In genomic region chr9:35282006-35282850, GRCm38 (mm10) we compare ENCODE assay signal across 8 mouse cellular contexts. TPM values are rescaled to one million over a fixed set of nuclear protein-coding genes. Genes with fewer than 3 reads are reported as not detected.
A peak's percentile ranks its signal among the peaks of the same experiment; 100 is the strongest.
DNase-seq lines count a peak whose midpoint lies in the region; ATAC-seq lines count a peak whose summit lies in the region.

No protein-coding gene starts in this region.

- intact Hi-C loops in left cerebral cortex, postnatal 14 days (cut with DNase I) = loop anchor here (1.0 to 5.0 kb wide), 5 partner anchors 50 to 259 kb away; partner anchors contain the start of gene Cdon

- H3K9me3 ChIP-seq in midbrain, embryonic 14.5 days (ENCODE audit: control insufficient read depth, low read length) = no peaks in the 10 kb centered on the region

- no peaks in the 10 kb centered on the region for H3K27me3 ChIP-seq in midbrain, embryonic 14.5 days (ENCODE audit: control insufficient read depth, insufficient read depth, low read length)

- H3K4me3 ChIP-seq in midbrain, embryonic 14.5 days (replicated peaks; ENCODE audit: low read depth, low read length) = no peak overlapping the region

- H3K9ac ChIP-seq in midbrain, embryonic 14.5 days (replicated peaks; ENCODE audit: low read length) = no peak overlapping the region

- peak; percentile 51 for DNase-seq in urinary bladder, postnatal 14 days (ENCODE audit: low spot score)
- no peak for DNase-seq in urinary bladder, postnatal 4 days (ENCODE audit: low spot score in 2 of 2)
- DNase-seq in adrenal gland, postnatal 36 days = peak; percentile 29 to 48
- DNase-seq in left cerebral cortex, postnatal 14 days (ENCODE audit: low spot score in 2 of 2) = peak; percentile 62 to 81
- peak; percentile 85 for DNase-seq in midbrain, embryonic 14.5 days
- peak; percentile 67 for DNase-seq in thymus, postnatal 0 days (ENCODE audit: low spot score)

- no peak overlapping the region for H3K27ac ChIP-seq in midbrain, embryonic 14.5 days (replicated peaks; ENCODE audit: low read depth, low read length)

- peak; percentile 52; the same call in 1 of the 2 replicates for ATAC-seq in erythroid progenitor cell, adult 5-6 weeks (replicated peaks; ENCODE audit: low FRiP score, poor library complexity, severe bottlenecking)
- peak; percentile 70 to 78 for ATAC-seq in hematopoietic stem cell, adult 5-6 weeks (replicated peaks in 1 of 2; ENCODE audit: insufficient read depth in 1 of 2, low FRiP score in 2 of 2, low TSS enrichment in 1 of 2, low read depth in 1 of 2, poor library complexity in 2 of 2, severe bottlenecking in 2 of 2)
- ATAC-seq in midbrain, embryonic 14.5 days (ENCODE audit: low FRiP score, low TSS enrichment) = no peak; the same call in 1 of the 2 replicates

- no peak overlapping the region for H3K4me2 ChIP-seq in midbrain, embryonic 14.5 days (ENCODE audit: low read length)

- peaks cover 9% of the 10 kb centered on the region for H3K36me3 ChIP-seq in midbrain, embryonic 14.5 days (ENCODE audit: control insufficient read depth, insufficient read depth, low read length)

- no peaks in the 10 kb centered on the region for H3K4me1 ChIP-seq in midbrain, embryonic 14.5 days (ENCODE audit: control insufficient read depth, insufficient read depth, low read length)

- 19% methylated on average over 5 of the region's 5 CpGs for WGBS in midbrain, embryonic 14.5 days

RNA-seq across cellular contexts. Expression of gene Rpusd4, which starts 14.6 kb away (rescaled TPM):
- 10 to 100 TPM; 17.7 to 19.0 TPM for total RNA-seq in adrenal gland, postnatal 36 days (2021)
- total RNA-seq in erythroid progenitor cell, adult 5-6 weeks (2015; ENCODE audit: low replicate concordance) = 1.1 and 5.4 TPM in 2 replicates
- 0.45 and 1.2 TPM in 2 replicates for total RNA-seq in erythroid progenitor cell, adult 5-6 weeks (2017; ENCODE audit: low replicate concordance)
- 16.8 and 23.5 TPM in 2 replicates for total RNA-seq in hematopoietic stem cell, adult 5-6 weeks (2017)
- total RNA-seq in left cerebral cortex, postnatal 14 days (2021) = 1 to 10 TPM; 7.2 to 7.3 TPM
- polyA plus RNA-seq in midbrain, embryonic 14.5 days (2014; fragmentation: Nextera tagmentation; extraction: Ambion mirVana) = 18.1 and 19.4 TPM in 2 replicates
- 34.7 and 39.2 TPM in 2 replicates for polyA plus RNA-seq in thymus, postnatal 0 days (2015; fragmentation: Nextera tagmentation; extraction: Ambion mirVana)

RNA-seq across cellular contexts. Expression of gene Fam118b, which starts 14.6 kb away (rescaled TPM):
- 10 to 100 TPM; 11.4 to 14.0 TPM for total RNA-seq in adrenal gland, postnatal 36 days (2021)
- total RNA-seq in erythroid progenitor cell, adult 5-6 weeks (2015; ENCODE audit: low replicate concordance) = 10.5 and 27.0 TPM in 2 replicates
- total RNA-seq in erythroid progenitor cell, adult 5-6 weeks (2017; ENCODE audit: low replicate concordance) = 11.0 and 14.1 TPM in 2 replicates
- total RNA-seq in hematopoietic stem cell, adult 5-6 weeks (2017) = 6.1 and 9.9 TPM in 2 replicates
- total RNA-seq in left cerebral cortex, postnatal 14 days (2021) = 10 to 100 TPM; 22.4 to 24.4 TPM
- 65.1 and 68.3 TPM in 2 replicates for polyA plus RNA-seq in midbrain, embryonic 14.5 days (2014; fragmentation: Nextera tagmentation; extraction: Ambion mirVana)
- polyA plus RNA-seq in thymus, postnatal 0 days (2015; fragmentation: Nextera tagmentation; extraction: Ambion mirVana) = 33.1 and 35.1 TPM in 2 replicates

Comparison
In these comparisons a context has a peak if more than half of its experiments do, and no peak if none do; other contexts are left out.
1. DNase-seq: peak in urinary bladder, postnatal 14 days (single experiment), adrenal gland, postnatal 36 days (2 of 2), left cerebral cortex, postnatal 14 days (2 of 2), midbrain, embryonic 14.5 days (single experiment) and thymus, postnatal 0 days (single experiment); none in urinary bladder, postnatal 4 days (0 of 2).